Mouse (Mus musculus): ENCODE measurements at regions not wholly inside any gene's neighbourhood (a gene's known extent, or its start where the extent isn't known, plus 50 kb on each side); places are given as distances from the start of the nearest gene placed in this dataset.

DNA sequence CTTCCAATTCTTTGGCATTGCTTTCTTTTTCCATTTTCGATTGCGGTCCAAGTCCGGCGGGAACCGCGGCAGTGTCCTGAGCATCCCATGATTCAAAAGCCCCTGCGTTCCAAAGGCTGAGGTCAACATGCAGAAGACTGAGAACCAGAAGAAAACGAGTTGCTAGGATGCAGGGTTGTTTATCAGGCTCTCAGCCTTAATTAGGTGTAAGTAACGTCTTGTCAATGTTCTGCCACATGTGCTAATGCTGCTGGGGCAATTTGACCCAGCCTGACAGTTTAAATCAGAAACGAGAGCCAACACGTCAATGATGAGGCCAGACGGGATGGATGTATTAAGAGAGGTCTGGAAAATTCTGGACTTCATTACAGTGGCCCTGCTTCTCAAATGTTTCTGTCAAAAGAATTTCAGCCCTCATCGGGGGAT, 239.4 kb downstream of the Gm45692 start:
- no peak for DNase-seq

- DNase-seq: no peak
Measured at GRCm38 (mm10) chr8:26362366-26362765, 243.0 kb downstream of the Gm45692 start.

DNA sequence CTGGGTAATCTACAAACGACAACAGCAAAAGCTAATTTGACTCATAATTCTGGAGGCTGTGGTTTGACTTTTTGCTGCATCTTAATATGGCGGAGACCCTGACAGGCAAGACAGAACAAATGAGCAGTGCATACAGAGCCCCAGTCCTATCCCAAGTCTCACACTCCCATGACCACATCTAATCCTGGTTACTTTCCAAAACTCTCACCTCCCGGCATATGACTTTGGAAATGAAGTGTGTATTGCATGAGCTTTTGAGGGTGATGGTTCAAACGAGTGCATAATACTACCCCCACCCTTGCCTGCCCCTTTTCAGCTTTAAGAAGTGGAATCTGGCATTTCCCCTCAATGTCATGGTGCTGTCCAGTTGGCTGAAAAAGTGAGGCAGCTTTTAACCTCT, 244.3 kb downstream of the Gm45692 start:
- DNase-seq: no peak

GRCm38 (mm10) chr8:26364637-26365036, 245.3 kb downstream of the Gm45692 start:
- no peak for DNase-seq

GRCm38 (mm10) chr8:26380668-26381067, 261.3 kb downstream of the Gm45692 start:
- DNase-seq: peak; percentile 61

DNA sequence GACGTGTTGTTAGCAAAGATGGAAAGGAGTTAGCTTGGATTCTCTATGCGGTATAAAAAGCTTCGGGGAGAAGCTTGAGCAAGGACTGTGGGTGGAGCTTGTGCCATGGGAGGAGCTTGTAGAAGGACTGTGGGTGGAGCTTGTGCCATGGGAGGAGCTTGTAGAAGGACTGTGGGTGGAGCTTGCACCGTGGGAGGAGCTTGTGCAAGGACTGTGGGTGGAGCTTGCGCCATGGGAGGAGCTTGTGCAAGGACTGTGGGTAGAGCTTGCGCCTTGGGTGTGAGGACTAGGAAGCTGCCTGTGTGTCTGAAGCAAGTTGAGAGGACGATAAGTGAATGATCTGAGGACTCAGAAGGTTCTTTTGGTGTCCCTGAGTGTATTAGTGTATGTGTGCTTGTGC, 263.1 kb downstream of the Gm45692 start:
- DNase-seq: no peak

GRCm38 (mm10) chr8:26383886-26384285, 264.6 kb downstream of the Gm45692 start:
- no peak for DNase-seq

DNA sequence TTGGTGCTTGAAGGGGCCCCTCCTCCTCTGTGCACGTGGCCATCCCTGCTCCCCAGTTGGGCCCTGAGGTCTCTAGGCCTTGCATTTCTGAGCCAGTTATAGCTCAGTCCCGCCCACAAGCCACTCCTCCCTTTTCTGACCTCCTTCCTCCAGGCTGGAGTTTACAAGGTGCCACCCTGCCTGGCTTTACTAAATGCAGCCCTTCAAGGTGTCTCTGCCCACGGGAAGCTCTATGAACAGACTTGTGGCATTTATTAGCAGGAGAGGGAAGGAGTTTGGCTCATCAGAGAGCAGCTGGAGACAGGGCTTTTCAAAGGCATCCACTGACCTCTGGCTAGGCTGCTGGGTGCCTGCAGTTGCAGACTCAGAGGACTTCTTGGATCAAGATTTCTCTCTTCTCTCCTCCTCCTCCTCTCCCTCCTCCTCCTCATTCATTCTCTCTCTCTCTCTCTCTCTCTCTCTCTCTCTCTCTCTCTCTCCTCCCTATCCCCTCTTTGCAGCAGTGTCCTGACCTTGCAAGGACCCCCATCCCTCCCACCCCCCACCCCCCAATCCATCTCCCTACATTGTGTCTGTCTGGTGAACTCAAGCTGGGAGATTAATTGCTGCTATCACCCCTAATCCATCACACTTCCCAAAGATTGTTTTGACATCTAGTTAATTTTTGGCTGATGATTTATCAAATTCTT, 265.1 kb downstream of the Gm45692 start:
- DNase-seq: peak; percentile 40

DNA sequence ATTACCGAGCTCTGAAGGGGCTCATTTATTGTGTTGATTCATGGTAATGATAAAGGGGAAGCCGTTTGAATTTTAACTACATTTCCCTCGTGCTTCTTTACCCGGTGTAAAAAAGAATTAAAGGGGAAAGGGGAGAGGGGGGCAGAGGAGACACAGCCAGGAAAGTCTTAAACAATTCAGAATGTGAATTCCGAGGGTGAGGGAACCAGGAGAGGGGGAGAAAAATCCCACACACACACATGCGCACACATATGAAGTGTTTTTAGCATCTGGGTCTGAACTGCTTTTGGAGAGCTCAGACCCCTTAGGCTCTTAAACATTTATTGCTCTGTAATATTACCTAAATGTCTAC, 265.6 kb downstream of the Gm45692 start:
- no peak for DNase-seq

DNA sequence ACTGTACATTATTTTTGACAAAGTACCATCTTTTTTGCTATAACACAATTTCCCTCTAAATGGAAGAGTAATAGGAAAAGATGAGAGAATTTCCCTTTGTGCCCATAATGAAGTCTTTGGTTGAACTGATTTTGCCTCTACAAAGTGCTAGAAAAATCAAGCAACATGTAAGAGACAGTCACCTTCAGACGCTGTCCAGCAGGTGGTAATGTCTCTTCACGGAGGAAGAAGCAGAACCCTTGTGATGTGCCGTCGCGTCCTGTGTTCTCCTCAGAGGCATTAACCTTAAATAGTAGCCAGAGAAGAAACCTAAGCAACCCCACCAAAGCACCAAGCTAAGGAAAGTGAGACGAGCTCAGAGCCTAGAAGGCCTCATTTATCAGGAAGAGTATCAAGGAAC, 275.7 kb downstream of the Gm45692 start:
- DNase-seq: no peak

GRCm38 (mm10) chr8:26420002-26420401, 300.7 kb downstream of the Gm45692 start:
- DNase-seq: no peak

DNA sequence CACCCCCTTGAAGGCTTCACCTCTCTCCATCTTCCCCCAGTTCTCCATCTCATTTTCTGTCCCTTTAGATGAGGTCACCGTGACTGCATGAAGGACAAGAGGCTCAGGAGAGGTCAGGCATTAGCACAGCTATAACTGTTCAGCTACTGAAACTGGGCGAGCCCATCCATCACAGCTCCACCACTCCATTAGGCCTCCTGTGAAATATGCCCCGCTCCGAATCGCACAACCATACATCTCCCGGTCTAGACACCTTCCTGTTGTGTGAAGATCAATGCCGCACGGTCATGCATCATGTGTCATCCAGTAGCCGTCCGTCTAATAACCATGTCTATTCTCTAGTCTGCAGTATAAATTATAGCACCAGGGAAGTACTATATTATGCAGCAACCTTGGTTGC, 301.2 kb downstream of the Gm45692 start:
- DNase-seq: no peak

GRCm38 (mm10) chr8:26427311-26427710, 308.0 kb downstream of the Gm45692 start:
- no peak for DNase-seq

GRCm38 (mm10) chr8:26429751-26430327, 310.5 kb downstream of the Gm45692 start:
- DNase-seq: no peak

- no peak for DNase-seq
Measured at GRCm38 (mm10) chr8:26432161-26432919, 313.0 kb downstream of the Gm45692 start.

GRCm38 (mm10) chr8:26436236-26436635, 316.9 kb downstream of the Gm45692 start:
- no peak for DNase-seq

DNA sequence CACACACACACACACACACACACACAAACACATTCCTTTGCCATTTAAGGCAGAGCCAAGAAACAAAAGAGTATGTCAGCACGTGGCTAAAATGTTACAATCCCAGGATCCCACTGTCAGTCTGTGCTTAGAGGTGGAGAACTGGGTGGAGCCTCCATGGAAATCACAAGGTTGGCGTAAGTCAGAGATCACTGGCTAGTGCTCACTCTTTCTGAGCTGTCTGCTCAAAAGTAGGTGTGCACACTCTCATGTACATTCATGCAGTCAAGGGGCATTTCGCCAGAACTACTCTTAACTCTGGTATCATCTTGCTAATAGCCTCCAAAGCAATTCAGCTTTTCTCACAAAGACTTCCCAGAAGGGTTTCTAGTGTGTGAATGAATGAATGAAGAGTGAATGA, 318.2 kb downstream of the Gm45692 start:
- DNase-seq: no peak

GRCm38 (mm10) chr8:26438246-26438862, 319.0 kb downstream of the Gm45692 start:
- DNase-seq: no peak

DNA sequence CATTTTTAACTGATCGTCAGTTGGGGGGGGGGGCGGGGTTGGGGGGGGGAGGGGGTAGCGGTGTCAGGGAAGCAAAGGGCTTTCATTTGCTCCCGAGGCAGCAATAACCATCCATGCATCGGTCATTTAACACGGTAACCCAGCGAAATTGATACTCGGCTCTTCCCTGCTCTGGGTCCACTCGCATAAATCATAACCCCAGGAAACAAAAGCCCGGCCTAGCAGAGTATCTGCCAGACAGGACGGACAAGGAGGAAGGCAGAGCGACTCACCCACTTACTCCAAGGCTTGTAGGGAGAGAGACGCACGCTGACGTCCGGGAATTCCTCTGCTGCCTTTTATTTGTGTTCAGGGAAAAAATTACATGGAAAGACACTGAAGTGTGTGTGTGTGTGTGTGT, 319.5 kb downstream of the Gm45692 start:
- DNase-seq: no peak

- DNase-seq: no peak
Measured at GRCm38 (mm10) chr8:26441268-26442030, 322.1 kb downstream of the Gm45692 start.

- DNase-seq: peak; percentile 75
Measured at GRCm38 (mm10) chr8:26443041-26443440, 323.7 kb downstream of the Gm45692 start.

- no peak for DNase-seq
Measured at GRCm38 (mm10) chr8:26443735-26444134, 324.4 kb downstream of the Gm45692 start.

- DNase-seq: no peak
Measured at GRCm38 (mm10) chr8:26445991-26446390, 326.7 kb downstream of the Gm45692 start.

Data from kidney, adult 18-20 months (tissue).